Mouse (Mus musculus) forebrain, embryonic 16.5 days (tissue): ENCODE data around the gene Camsap2. TPM values are rescaled to one million over a fixed set of nuclear protein-coding genes. Genes with fewer than 3 reads are reported as not detected.
A peak's percentile ranks its signal among the peaks of the same experiment; 100 is the strongest.

Experiments used
- ATAC-seq: fragments of 200-750 bp; cut with Nextera tagmentation; 2 replicates; pipeline ENCODE4 v1.8.0; 2017; ENCODE audit warnings: mild to moderate bottlenecking, moderate library complexity
- H3K27ac ChIP-seq: fragments of 300-500 bp; sonication (generic); 2 replicates; pipeline ENCODE4 v1.5.1; 2014; ENCODE audit warnings: low read length, control low read depth
- H3K27me3 ChIP-seq: fragments of 300-500 bp; sonication (generic); replicated peaks from 2 replicates; pipeline ENCODE4 v1.6.1; 2014; ENCODE audit warnings: low read length; ENCODE audit not compliant: control insufficient read depth, insufficient read depth
- H3K36me3 ChIP-seq: fragments of 300-500 bp; sonication (generic); 2 replicates; pipeline ENCODE4 v1.6.1; 2014; ENCODE audit not compliant: control insufficient read depth, insufficient read depth
- H3K4me1 ChIP-seq: fragments of 300-500 bp; sonication (generic); replicated peaks from 2 replicates; pipeline ENCODE4 v1.6.1; 2014; ENCODE audit warnings: low read length; ENCODE audit not compliant: control insufficient read depth, insufficient read depth
- H3K4me2 ChIP-seq: fragments of 300-500 bp; sonication (generic); 2 replicates; pipeline ENCODE4 v1.6.1; 2014; ENCODE audit warnings: mild to moderate bottlenecking, low read length, control low read depth
- H3K4me3 ChIP-seq: fragments of 300-500 bp; sonication (generic); replicated peaks from 2 replicates; pipeline ENCODE4 v1.5.1; 2014; ENCODE audit warnings: mild to moderate bottlenecking, low read length, control low read depth
- H3K9ac ChIP-seq: fragments of 300-500 bp; sonication (generic); replicated peaks from 2 replicates; pipeline ENCODE4 v1.6.1; 2014; ENCODE audit warnings: low read depth, low read length, control low read depth
- H3K9me3 ChIP-seq: fragments of 300-500 bp; sonication (generic); 2 replicates; pipeline ENCODE4 v1.6.1; 2016; ENCODE audit warnings: low read length; ENCODE audit not compliant: control insufficient read depth
- WGBS: fragments of 180-500 bp; shearing (Covaris S2); extraction: QIAGEN DNeasy Blood & Tissue Kit; methylation state at CpG from one replicate; pipeline ENCODE4 v1.1.7; 2014; 5-methylcytosine and 5-hydroxymethylcytosine counted together
- polyA plus RNA-seq: library from polyadenylated mRNA; unstranded; fragments of >200 nt; fragmentation: Nextera tagmentation; extraction: Ambion mirVana; gene quantifications from 2 replicates; pipeline ENCODE4 v1.2.1, GENCODE M21; 2015

The Camsap2 gene
- polyA plus RNA-seq, 1 experiment from 2014 or later, result 30.8 TPM

- no peaks in the 10 kb centered on the region for H3K36me3 ChIP-seq
- no peak overlapping the region for H3K4me2 ChIP-seq
- 77% methylated on average over 4 of the region's 4 CpGs for WGBS
- no peak; the same call in 1 of the 2 replicates for ATAC-seq
- no peak overlapping the region for H3K27ac ChIP-seq
- no peaks in the 10 kb centered on the region for H3K27me3 ChIP-seq
- H3K9ac ChIP-seq, result no peak overlapping the region
- no peak overlapping the region for H3K4me3 ChIP-seq
- H3K4me1 ChIP-seq, result peaks cover 9% of the 10 kb centered on the region
- H3K9me3 ChIP-seq, result no peaks in the 10 kb centered on the region
These were observed 14.1 kb downstream of the Camsap2 start for GRCm38 (mm10) chr1:136331836-136332235.

- Histone ChIP-seq H3K4me1 (peaks cover 12% of the 10 kb centered on the region), H3K4me2 (no peak overlapping the region), H3K9ac (no peak overlapping the region), H3K36me3 (no peaks in the 10 kb centered on the region), H3K27me3 (no peaks in the 10 kb centered on the region), H3K27ac (no peak overlapping the region), H3K9me3 (no peaks in the 10 kb centered on the region), H3K4me3 (no peak overlapping the region)
- WGBS, result 94% methylated on average over 4 of the region's 4 CpGs
- ATAC-seq, result no peak
These were observed 16.5 kb downstream of the Camsap2 start for GRCm38 (mm10) chr1:136329426-136329825.

GRCm38 (mm10) chr1:136328640-136329039, 17.3 kb downstream of the Camsap2 start:
- Histone ChIP-seq H3K4me1 (peaks cover 7% of the 10 kb centered on the region), H3K9me3 (no peaks in the 10 kb centered on the region), H3K27ac (no peak overlapping the region), H3K27me3 (no peaks in the 10 kb centered on the region), H3K4me2 (no peak overlapping the region), H3K36me3 (peaks cover 5% of the 10 kb centered on the region), H3K4me3 (no peak overlapping the region), H3K9ac (no peak overlapping the region)
- ATAC-seq, result no peak
- WGBS, result 91% methylated on average over 2 of the region's 2 CpGs

- Histone ChIP-seq H3K27ac (no peak overlapping the region), H3K4me1 (peaks cover 7% of the 10 kb centered on the region), H3K9me3 (no peaks in the 10 kb centered on the region), H3K9ac (no peak overlapping the region), H3K4me3 (no peak overlapping the region), H3K4me2 (no peak overlapping the region), H3K36me3 (peaks cover 10% of the 10 kb centered on the region), H3K27me3 (no peaks in the 10 kb centered on the region)
- 90% methylated on average over 3 of the region's 3 CpGs for WGBS
- ATAC-seq, result no peak
These were observed 18.3 kb downstream of the Camsap2 start for GRCm38 (mm10) chr1:136327638-136328037.

- peak; percentile 38; the same call in 1 of the 2 replicates for ATAC-seq
- H3K27ac ChIP-seq, result peak overlapping the region; percentile 33
- H3K36me3 ChIP-seq, result peaks cover 11% of the 10 kb centered on the region
- H3K27me3 ChIP-seq, result no peaks in the 10 kb centered on the region
- peaks cover 7% of the 10 kb centered on the region for H3K4me1 ChIP-seq
- no peaks in the 10 kb centered on the region for H3K9me3 ChIP-seq
- WGBS, result 19% methylated on average over 4 of the region's 4 CpGs
- no peak overlapping the region; the same call in 1 of the 2 replicates for H3K9ac ChIP-seq
- H3K4me2 ChIP-seq, result no peak overlapping the region
- H3K4me3 ChIP-seq, result no peak overlapping the region
These were observed 20.0 kb downstream of the Camsap2 start for GRCm38 (mm10) chr1:136325933-136326332.

GRCm38 (mm10) chr1:136322331-136322730, 23.6 kb downstream of the Camsap2 start:
- no peak for ATAC-seq
- Histone ChIP-seq H3K4me1 (peaks cover 7% of the 10 kb centered on the region), H3K4me3 (no peak overlapping the region), H3K9me3 (no peaks in the 10 kb centered on the region), H3K27ac (no peak overlapping the region), H3K4me2 (no peak overlapping the region), H3K9ac (no peak overlapping the region), H3K27me3 (no peaks in the 10 kb centered on the region), H3K36me3 (peaks cover 11% of the 10 kb centered on the region)
- 92% methylated on average over 4 of the region's 4 CpGs for WGBS

GRCm38 (mm10) chr1:136316317-136316716, 29.6 kb downstream of the Camsap2 start:
- no peaks in the 10 kb centered on the region for H3K27me3 ChIP-seq
- H3K4me2 ChIP-seq, result no peak overlapping the region
- H3K4me1 ChIP-seq, result no peaks in the 10 kb centered on the region
- ATAC-seq, result no peak
- H3K9ac ChIP-seq, result no peak overlapping the region
- H3K9me3 ChIP-seq, result no peaks in the 10 kb centered on the region
- no peak overlapping the region for H3K4me3 ChIP-seq
- H3K27ac ChIP-seq, result no peak overlapping the region
- no peaks in the 10 kb centered on the region for H3K36me3 ChIP-seq

- no peak overlapping the region for H3K9ac ChIP-seq
- H3K27ac ChIP-seq, result no peak overlapping the region
- no peaks in the 10 kb centered on the region for H3K4me1 ChIP-seq
- no peaks in the 10 kb centered on the region for H3K9me3 ChIP-seq
- H3K27me3 ChIP-seq, result no peaks in the 10 kb centered on the region
- H3K4me2 ChIP-seq, result no peak overlapping the region
- H3K36me3 ChIP-seq, result no peaks in the 10 kb centered on the region
- WGBS, result 89% methylated on average over 5 of the region's 5 CpGs
- H3K4me3 ChIP-seq, result no peak overlapping the region
- ATAC-seq, result no peak
These were observed 36.7 kb downstream of the Camsap2 start for GRCm38 (mm10) chr1:136309193-136309592.

- 80% methylated on average over 3 of the region's 3 CpGs for WGBS
- ATAC-seq, result no peak
- Histone ChIP-seq H3K4me1 (no peaks in the 10 kb centered on the region), H3K9ac (no peak overlapping the region), H3K4me2 (no peak overlapping the region), H3K27ac (no peak overlapping the region), H3K27me3 (no peaks in the 10 kb centered on the region), H3K36me3 (no peaks in the 10 kb centered on the region), H3K9me3 (no peaks in the 10 kb centered on the region), H3K4me3 (no peak overlapping the region)
These were observed 39.5 kb downstream of the Camsap2 start for GRCm38 (mm10) chr1:136306424-136306823.

GRCm38 (mm10) chr1:136293961-136294360, 51.9 kb downstream of the Camsap2 start:
- Histone ChIP-seq H3K36me3 (no peaks in the 10 kb centered on the region; the same call in 1 of the 2 replicates), H3K4me3 (no peak overlapping the region), H3K27ac (no peak overlapping the region), H3K4me1 (peaks cover 2% of the 10 kb centered on the region; the same call in 1 of the 2 replicates), H3K4me2 (no peak overlapping the region), H3K9me3 (no peaks in the 10 kb centered on the region), H3K9ac (no peak overlapping the region), H3K27me3 (no peaks in the 10 kb centered on the region)
- ATAC-seq, result no peak
